Mouse (Mus musculus) kidney, embryonic 15.5 days (tissue): Measurements from ENCODE around the gene Mlycd. TPM values are rescaled to one million over a fixed set of nuclear protein-coding genes. Genes with fewer than 3 reads are reported as not detected.
"Not testable (repeated sequence)": the region's sequence is repeated elsewhere in the genome, so short reads cannot be mapped to it uniquely, and the experiment has no call there.

Experiments
- ATAC-seq: fragments of 200-750 bp; cut with Nextera tagmentation; replicated peaks from 2 replicates; pipeline ENCODE4 v1.8.0; 2017; ENCODE audit warnings: moderate TSS enrichment; ENCODE audit not compliant: low FRiP score
- H3K27ac ChIP-seq: fragments of 300-500 bp; sonication (generic); 2 replicates; pipeline ENCODE4 v1.5.1; 2015; ENCODE audit warnings: mild to moderate bottlenecking, inconsistent platforms
- H3K27me3 ChIP-seq: fragments of 300-500 bp; sonication (generic); 2 replicates; pipeline ENCODE4 v1.6.1; 2015; ENCODE audit warnings: inconsistent platforms
- H3K36me3 ChIP-seq: fragments of 300-500 bp; sonication (generic); 2 replicates; pipeline ENCODE4 v1.6.1; 2015; ENCODE audit warnings: inconsistent platforms
- H3K4me1 ChIP-seq: fragments of 300-500 bp; sonication (generic); 2 replicates; pipeline ENCODE4 v1.6.1; 2015; ENCODE audit warnings: inconsistent platforms
- H3K4me2 ChIP-seq: fragments of 300-500 bp; sonication (generic); 2 replicates; pipeline ENCODE4 v1.6.1; 2015; ENCODE audit warnings: moderate library complexity, mild to moderate bottlenecking, inconsistent platforms
- H3K4me3 ChIP-seq: fragments of 300-500 bp; sonication (generic); replicated peaks from 2 replicates; pipeline ENCODE4 v1.5.1; 2015; ENCODE audit warnings: mild to moderate bottlenecking, inconsistent platforms
- H3K9ac ChIP-seq: fragments of 300-500 bp; sonication (generic); 2 replicates; pipeline ENCODE4 v1.6.1; 2015; ENCODE audit warnings: mild to moderate bottlenecking, inconsistent platforms
- H3K9me3 ChIP-seq: fragments of 300-500 bp; sonication (generic); replicated peaks from 2 replicates; pipeline ENCODE4 v1.6.1; 2016; ENCODE audit warnings: inconsistent platforms
- WGBS: fragments of 180-500 bp; shearing (Covaris S2); methylation state at CpG from one replicate; pipeline ENCODE4 v1.1.7; 2015; ENCODE audit warnings: mixed read lengths; 5-methylcytosine and 5-hydroxymethylcytosine counted together
- polyA plus RNA-seq: library from polyadenylated mRNA; unstranded; fragments of >200 nt; fragmentation: Nextera tagmentation; extraction: Ambion mirVana; gene quantifications from 2 replicates; pipeline ENCODE4 v1.2.1, GENCODE M21; 2015

Mlycd gene
- 11.7 and 12.8 TPM in 2 replicates for polyA plus RNA-seq

DNA sequence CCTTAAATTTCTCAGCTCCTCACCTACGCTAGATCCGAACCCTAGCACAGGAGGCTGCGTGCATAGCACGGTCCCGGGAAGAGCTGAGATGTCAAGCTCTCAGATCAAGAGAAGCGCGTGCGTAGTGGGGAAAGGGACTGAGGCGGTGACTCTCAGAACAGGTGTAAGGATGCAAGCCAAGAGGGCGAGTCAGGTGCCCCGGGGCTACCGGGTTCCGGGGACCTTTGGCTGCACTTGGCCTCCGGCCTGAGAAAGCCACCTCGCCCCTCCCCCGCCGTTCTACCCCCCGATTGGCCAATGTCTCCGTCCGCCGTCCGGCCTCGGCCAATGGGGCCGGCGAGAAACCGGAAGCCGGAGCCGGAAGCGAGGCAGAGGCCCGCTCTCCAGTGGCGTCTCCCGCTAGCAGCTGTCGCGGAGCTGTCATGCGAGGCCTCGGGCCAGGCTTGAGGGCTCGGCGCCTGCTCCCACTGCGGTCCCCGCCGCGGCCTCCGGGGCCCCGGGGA lies at the start of gene Mlycd:
Mlycd (plus strand) TSS at position 355 of the 503 bp plus-strand sequence.
- H3K27me3 ChIP-seq, result no peaks in the 10 kb centered on the region
- 1% methylated on average over 41 of the region's 44 CpGs for WGBS
- no peaks in the 10 kb centered on the region for H3K9me3 ChIP-seq
- H3K4me3 ChIP-seq, result peak within 1 kb of the TSS; percentile 85
- peak within 1 kb of the TSS; percentile 78 for H3K27ac ChIP-seq
- ATAC-seq, result peak; percentile 97
- H3K4me2 ChIP-seq, result peak within 1 kb of the TSS; percentile 99
- H3K36me3 ChIP-seq, result 0 out of 2 replicates have a peak, but pooled peaks cover 3% of the 10 kb centered on the region
- H3K9ac ChIP-seq, result peak within 1 kb of the TSS; percentile 83
- H3K4me1 ChIP-seq, result peaks cover 19% of the 10 kb centered on the region

DNA sequence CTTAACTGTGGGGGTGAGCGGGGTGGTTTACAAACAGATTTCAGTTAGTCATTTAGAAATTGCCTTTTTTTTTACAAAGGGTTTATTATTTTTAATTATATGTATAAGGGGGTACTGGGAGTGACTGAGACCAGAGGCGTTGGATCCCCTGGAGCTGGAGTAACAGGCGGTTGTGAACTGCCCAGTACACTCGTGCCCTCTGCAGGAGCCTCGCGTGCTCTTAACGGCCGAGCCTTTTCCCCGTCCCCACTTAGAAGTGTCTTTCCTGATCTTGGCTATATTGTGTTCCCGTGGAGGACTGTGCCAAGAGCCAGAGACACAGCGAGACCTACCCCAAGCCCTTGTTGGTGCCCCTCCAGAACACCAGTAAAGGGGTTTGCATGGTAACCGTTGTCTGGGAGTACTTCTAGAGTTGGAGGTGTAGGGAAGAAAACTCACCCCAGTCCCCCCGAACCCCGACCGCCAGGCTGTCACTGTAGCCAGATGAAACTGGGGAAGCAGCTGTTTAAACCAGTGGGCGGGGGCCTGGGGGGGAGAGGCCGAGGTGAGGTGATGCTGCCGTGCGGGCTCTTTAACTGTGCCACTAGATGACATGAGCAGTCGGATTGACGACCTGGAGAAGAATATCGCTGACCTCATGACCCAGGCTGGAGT lies 49.5 kb upstream of the Mlycd start:
- Histone ChIP-seq H3K27ac (peak overlapping the region; percentile 49; the same call in 1 of the 2 replicates), H3K27me3 (no peaks in the 10 kb centered on the region), H3K36me3 (peaks cover 42% of the 10 kb centered on the region), H3K9me3 (no peaks in the 10 kb centered on the region), H3K9ac (peak overlapping the region; percentile 98), H3K4me1 (peaks cover 12% of the 10 kb centered on the region), H3K4me2 (peak overlapping the region; percentile 68), H3K4me3 (peak overlapping the region; percentile 100)
- ATAC-seq, result no peak
- 55% methylated on average over 22 of the region's 22 CpGs for WGBS

DNA sequence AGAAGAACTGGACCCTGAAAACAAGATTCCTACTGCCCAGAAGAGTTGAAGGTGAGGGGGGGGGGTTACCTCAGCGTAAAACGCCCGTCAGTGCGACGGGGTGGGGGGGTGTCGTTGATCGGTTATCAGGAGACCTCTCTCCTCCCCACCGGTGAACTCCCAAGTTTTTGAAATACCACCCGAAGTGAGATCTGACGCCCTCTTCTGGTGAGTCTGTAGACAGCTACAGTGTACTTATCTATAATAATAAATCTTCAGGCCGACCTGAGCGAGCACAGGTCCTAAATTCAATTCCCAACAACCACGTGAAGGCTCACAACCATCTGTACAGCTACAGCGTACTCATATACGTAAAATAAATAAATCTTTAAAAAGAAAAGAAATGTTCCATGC lies 49.0 kb upstream of the Mlycd start:
- Histone ChIP-seq H3K9me3 (no peaks in the 10 kb centered on the region), H3K27me3 (no peaks in the 10 kb centered on the region), H3K4me3 (0 out of 2 replicates have a peak overlapping the region, but pooled peaks have one; percentile 100), H3K4me2 (peak overlapping the region; percentile 68), H3K9ac (no peak overlapping the region), H3K27ac (no peak overlapping the region), H3K4me1 (peaks cover 12% of the 10 kb centered on the region), H3K36me3 (peaks cover 47% of the 10 kb centered on the region)
- no peak for ATAC-seq
- WGBS, result 81% methylated on average over 15 of the region's 15 CpGs

DNA sequence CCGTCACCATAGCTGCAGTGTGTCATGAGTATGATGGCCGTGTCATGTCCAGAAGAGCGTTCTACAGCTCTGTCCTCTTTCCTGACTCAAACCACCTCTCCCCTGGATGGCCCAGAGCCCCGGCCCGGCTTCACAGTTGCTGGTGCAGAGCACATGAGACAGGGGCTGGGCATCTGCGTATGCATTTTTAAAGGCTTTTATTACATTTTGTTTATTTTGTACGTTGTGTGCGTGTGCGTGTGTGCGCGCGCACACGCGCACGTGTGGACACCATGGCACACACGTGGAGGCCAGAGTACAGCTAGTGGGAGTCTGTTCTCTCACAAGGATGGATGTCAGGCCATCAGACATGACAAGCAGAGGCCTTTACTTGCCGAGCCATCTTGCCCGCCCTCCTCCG lies 43.0 kb upstream of the Mlycd start:
- no peaks in the 10 kb centered on the region for H3K9me3 ChIP-seq
- H3K9ac ChIP-seq, result no peak overlapping the region
- H3K4me1 ChIP-seq, result no peaks in the 10 kb centered on the region
- no peak overlapping the region for H3K4me3 ChIP-seq
- H3K4me2 ChIP-seq, result no peak overlapping the region
- no peak overlapping the region for H3K27ac ChIP-seq
- no peak for ATAC-seq
- peaks cover 47% of the 10 kb centered on the region for H3K36me3 ChIP-seq
- 93% methylated on average over 19 of the region's 19 CpGs for WGBS
- H3K27me3 ChIP-seq, result no peaks in the 10 kb centered on the region

DNA sequence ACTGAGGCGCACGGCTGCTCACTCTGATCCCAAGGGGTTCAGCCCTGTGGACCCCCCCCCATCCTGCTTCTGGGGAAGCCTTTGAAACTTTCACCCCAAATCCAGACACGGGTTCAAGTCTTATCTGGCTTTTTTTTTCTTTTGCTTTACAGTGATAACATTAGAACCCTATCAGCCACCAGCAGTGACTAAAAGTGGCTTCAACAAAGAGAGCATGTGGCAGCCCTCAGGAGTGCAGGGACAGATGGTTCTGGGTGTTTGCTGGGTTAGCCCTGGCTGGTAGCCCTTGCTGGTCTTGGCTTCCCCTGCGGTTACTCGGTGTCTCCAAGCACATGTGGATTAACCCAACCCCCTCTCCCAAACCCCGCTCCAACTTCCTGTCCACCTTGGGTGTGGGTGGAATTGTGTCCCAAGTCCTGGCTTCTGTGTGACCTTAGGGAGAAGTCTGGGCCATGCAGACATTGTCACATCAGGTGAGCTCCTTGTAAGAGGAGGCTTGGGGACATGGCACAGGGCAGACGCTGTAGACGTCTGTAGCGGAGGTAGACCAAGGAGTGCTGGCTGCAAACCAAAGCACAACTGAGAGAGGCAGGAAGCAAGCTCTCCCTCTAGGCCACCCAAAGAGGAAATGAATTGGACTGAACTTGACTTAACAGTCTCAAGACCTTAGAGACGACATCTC lies 41.6 kb upstream of the Mlycd start:
- H3K27me3 ChIP-seq, result no peaks in the 10 kb centered on the region
- H3K9ac ChIP-seq, result no peak overlapping the region
- H3K4me1 ChIP-seq, result no peaks in the 10 kb centered on the region
- no peak overlapping the region for H3K4me2 ChIP-seq
- 0 out of 2 replicates have a peak, but pooled peaks have one; percentile 27 for ATAC-seq
- H3K36me3 ChIP-seq, result peaks cover 32% of the 10 kb centered on the region
- no peak overlapping the region for H3K4me3 ChIP-seq
- H3K9me3 ChIP-seq, result no peaks in the 10 kb centered on the region
- no peak overlapping the region for H3K27ac ChIP-seq
- WGBS, result 84% methylated on average over 10 of the region's 10 CpGs

DNA sequence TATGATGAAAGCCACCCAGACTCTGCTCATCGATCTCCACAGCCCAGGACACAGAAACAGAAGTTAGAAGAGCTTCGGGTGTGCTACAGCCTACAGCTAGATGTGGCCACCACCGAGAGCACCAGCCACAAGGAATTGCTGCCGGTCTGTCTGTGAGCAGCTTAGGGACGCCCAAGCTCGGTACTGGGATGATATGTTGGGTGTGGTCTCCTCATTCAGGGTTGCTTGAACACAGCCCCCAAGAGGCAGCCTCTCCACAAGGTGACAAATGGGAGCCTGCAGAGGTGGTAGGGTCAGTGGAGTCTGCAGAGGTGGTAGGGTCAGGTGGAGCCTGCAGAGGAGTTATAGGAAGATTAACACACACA lies 41.0 kb upstream of the Mlycd start:
- no peak overlapping the region for H3K4me2 ChIP-seq
- no peak overlapping the region for H3K27ac ChIP-seq
- WGBS, result 84% methylated on average over 6 of the region's 6 CpGs
- H3K4me1 ChIP-seq, result no peaks in the 10 kb centered on the region
- H3K9ac ChIP-seq, result no peak overlapping the region
- H3K27me3 ChIP-seq, result no peaks in the 10 kb centered on the region
- peaks cover 27% of the 10 kb centered on the region for H3K36me3 ChIP-seq
- no peak for ATAC-seq
- H3K9me3 ChIP-seq, result no peaks in the 10 kb centered on the region
- H3K4me3 ChIP-seq, result no peak overlapping the region

DNA sequence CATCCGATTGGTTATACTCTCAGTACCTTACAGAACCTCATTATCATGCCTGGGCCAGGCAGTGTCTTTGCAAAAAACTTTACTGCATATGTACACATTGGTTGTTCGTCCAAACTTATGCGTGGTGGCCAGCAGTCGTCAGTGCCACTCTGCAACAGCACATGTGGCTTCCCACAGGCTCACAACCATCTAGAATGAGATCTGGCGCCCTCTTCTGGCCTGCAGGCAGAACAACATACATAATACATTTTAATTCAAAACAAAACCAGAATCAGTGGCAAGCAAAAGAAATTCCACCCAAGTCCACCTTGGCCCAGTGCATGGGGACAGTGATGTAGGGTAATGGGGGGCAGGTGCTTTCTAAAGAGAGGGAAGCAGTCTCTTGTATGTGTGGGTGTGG lies 38.0 kb upstream of the Mlycd start:
- ATAC-seq, H3K4me2 ChIP-seq, H3K4me1 ChIP-seq, H3K9me3 ChIP-seq, H3K9ac ChIP-seq, H3K27me3 ChIP-seq, H3K27ac ChIP-seq, H3K4me3 ChIP-seq, H3K36me3 ChIP-seq: not testable (repeated sequence)
- WGBS, result 68% methylated on average over 5 of the region's 5 CpGs

DNA sequence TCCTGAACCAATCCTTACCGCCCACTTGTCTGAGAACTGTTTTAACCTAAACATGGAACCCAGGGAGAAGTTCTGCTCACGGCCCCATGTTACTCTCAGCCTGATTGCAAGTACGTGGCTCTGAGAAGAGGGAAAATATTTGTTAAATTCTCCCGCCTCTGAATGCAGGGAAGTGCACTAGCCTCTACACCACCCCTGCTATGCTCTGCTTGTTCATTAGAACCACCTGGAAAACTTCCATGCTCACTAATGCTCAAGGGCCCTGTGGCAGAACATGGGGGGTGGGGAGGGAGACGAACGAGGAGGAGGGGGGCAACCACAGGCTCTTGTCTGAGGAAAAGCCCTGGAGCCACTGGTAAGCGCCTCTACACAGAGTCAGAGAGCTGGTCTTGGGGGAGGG lies 36.5 kb upstream of the Mlycd start:
- no peaks in the 10 kb centered on the region for H3K36me3 ChIP-seq
- no peaks in the 10 kb centered on the region for H3K27me3 ChIP-seq
- H3K4me3 ChIP-seq, result no peak overlapping the region
- ATAC-seq, result no peak
- 77% methylated on average over 7 of the region's 7 CpGs for WGBS
- no peaks in the 10 kb centered on the region for H3K4me1 ChIP-seq
- no peak overlapping the region for H3K4me2 ChIP-seq
- H3K27ac ChIP-seq, result no peak overlapping the region
- H3K9ac ChIP-seq, result no peak overlapping the region
- no peaks in the 10 kb centered on the region for H3K9me3 ChIP-seq

DNA sequence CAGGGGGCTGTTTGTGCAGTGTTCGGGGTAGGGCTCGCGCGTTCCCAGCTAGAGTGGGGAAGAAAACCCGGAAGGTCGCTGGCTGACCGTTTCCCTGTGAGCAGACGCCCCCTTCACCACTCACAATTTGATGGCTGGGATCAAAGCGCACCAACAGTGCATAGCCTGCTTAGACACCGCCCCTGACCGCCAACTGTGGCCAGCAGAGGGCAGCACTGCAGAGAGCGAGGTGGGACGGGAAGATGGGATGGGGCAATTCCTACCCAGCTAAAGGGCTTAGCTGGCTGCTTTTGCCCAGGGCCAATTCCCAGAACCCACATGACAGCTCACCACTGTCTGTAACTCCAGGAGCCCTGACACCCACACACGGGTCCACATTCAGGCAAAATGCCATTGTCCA lies 35.8 kb upstream of the Mlycd start:
- H3K27ac ChIP-seq, result no peak overlapping the region
- no peak for ATAC-seq
- no peaks in the 10 kb centered on the region for H3K27me3 ChIP-seq
- H3K9me3 ChIP-seq, result no peaks in the 10 kb centered on the region
- no peak overlapping the region for H3K4me3 ChIP-seq
- no peak overlapping the region for H3K9ac ChIP-seq
- no peaks in the 10 kb centered on the region for H3K4me1 ChIP-seq
- 38% methylated on average over 14 of the region's 14 CpGs for WGBS
- H3K4me2 ChIP-seq, result no peak overlapping the region
- no peaks in the 10 kb centered on the region for H3K36me3 ChIP-seq

DNA sequence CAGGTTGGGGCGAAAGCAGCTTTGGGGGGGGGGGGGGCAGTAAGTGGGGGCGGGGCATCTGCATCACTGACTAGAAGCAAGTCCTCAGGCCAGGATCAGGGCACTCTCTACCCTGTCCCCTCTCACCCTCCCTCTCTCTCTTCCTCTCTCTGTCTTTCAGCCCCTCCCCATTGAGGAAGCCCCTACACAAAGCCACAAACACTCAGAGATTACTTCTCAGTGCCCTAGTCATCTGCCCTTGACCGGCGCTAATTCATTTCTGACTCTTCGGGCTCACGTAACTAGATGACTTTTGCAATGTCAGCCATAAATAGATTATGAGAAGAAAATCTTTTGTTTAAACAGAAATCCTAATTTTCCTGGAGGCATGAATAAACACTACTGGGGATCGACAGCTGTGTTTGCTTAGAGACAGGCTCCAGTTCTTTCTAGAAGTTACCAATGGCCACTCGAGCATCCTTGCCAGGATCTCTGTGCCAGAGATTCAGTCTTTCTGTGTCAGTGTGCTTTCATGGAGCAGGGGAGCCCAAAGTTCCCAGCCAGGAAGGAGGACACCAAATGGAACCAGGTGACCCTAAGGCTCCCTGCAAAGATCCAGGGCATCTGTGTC lies 33.9 kb upstream of the Mlycd start:
- Histone ChIP-seq H3K4me2 (no peak overlapping the region), H3K4me3 (no peak overlapping the region), H3K36me3 (no peaks in the 10 kb centered on the region), H3K27me3 (no peaks in the 10 kb centered on the region), H3K9ac (no peak overlapping the region), H3K4me1 (0 out of 2 replicates have a peak, but pooled peaks cover 2% of the 10 kb centered on the region), H3K9me3 (no peaks in the 10 kb centered on the region), H3K27ac (no peak overlapping the region)
- WGBS, result 65% methylated on average over 8 of the region's 8 CpGs
- no peak for ATAC-seq

DNA sequence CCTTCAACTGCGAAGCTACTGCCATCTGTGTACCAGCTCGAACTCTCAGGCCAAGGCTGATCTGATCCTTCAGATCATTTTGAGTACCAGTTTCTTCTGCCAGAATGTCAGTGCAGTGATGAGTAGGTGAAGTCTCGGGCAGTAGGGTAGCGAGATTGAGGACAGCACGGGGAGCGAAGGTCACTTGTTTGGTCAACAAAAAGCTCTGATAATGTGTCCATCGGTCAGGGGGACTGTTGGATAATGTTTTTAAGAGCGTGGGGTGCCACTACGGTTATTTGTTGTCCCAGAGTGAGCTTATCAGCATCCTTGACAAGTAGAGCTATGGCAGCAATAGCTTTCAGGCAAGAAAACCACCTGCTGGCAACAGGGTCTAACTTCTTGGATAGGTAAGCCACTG lies 20.0 kb upstream of the Mlycd start:
- not testable (repeated sequence) for H3K36me3 ChIP-seq, ATAC-seq, H3K27me3 ChIP-seq

DNA sequence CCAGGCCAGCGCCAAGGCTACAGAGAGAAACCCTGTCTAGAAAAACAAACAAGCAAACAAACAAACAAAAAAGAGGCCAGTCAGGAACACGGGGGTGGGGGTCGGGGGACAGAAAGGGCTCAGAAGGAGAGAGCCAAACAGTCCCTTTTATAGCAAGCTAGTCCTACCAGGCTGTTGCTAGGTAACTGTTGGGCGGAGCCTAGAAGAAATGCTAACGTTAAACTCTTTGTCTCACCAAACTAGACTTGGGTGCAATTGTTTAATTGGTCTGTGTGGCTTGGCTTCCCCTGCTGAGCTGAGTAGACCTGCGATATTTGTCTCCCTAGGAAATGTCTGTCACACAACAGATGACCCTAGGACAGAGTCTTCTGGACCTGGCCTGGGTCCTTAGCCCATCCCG lies 16.2 kb upstream of the Mlycd start:
- Histone ChIP-seq H3K4me3 (no peak overlapping the region), H3K27ac (no peak overlapping the region), H3K36me3 (no peaks in the 10 kb centered on the region), H3K9ac (no peak overlapping the region), H3K4me1 (no peaks in the 10 kb centered on the region), H3K27me3 (no peaks in the 10 kb centered on the region), H3K4me2 (no peak overlapping the region), H3K9me3 (no peaks in the 10 kb centered on the region)
- WGBS, result 67% methylated on average over 7 of the region's 7 CpGs
- no peak for ATAC-seq

More for the DNA sequence above, 20.0 kb upstream of the Mlycd start:
- not testable (repeated sequence) for H3K27ac ChIP-seq, H3K4me2 ChIP-seq, H3K9ac ChIP-seq, H3K9me3 ChIP-seq, H3K4me3 ChIP-seq, H3K4me1 ChIP-seq
- WGBS, result 87% methylated on average over 9 of the region's 9 CpGs
